Mouse (Mus musculus) R1 (cell line): ENCODE data around the gene Wdr91.

Source experiments
- DNase-seq: peaks from one replicate; pipeline ENCODE4 v3.0.0-alpha.2; 2018; ENCODE audit warnings: low read depth, low spot score

Gene Wdr91

GRCm38 (mm10) chr6:34879101-34879740 is 31.5 kb downstream of the Wdr91 start:
- DNase-seq = peak; percentile 46

- peak; percentile 91 for DNase-seq
These were observed 33.0 kb downstream of the Wdr91 start, which contains the start of gene Cyren for GRCm38 (mm10) chr6:34877509-34878321. Cyren (minus strand) TSS chr6:34878060.

GRCm38 (mm10) chr6:34876835-34877156 is 33.9 kb downstream of the Wdr91 start:
- no peak for DNase-seq

- DNase-seq = no peak
These were observed 34.5 kb downstream of the Wdr91 start for GRCm38 (mm10) chr6:34875966-34876834.

- DNase-seq = no peak
These were observed 35.4 kb downstream of the Wdr91 start for GRCm38 (mm10) chr6:34875268-34875761.

GRCm38 (mm10) chr6:34874101-34874921 is 36.4 kb downstream of the Wdr91 start:
- DNase-seq = no peak

GRCm38 (mm10) chr6:34872871-34873270 is 37.8 kb downstream of the Wdr91 start:
- no peak for DNase-seq

- no peak for DNase-seq
These were observed 38.7 kb downstream of the Wdr91 start for GRCm38 (mm10) chr6:34871929-34872328.

- no peak for DNase-seq
These were observed 40.0 kb downstream of the Wdr91 start for GRCm38 (mm10) chr6:34870724-34871123.

GRCm38 (mm10) chr6:34870136-34870535 is 40.5 kb downstream of the Wdr91 start:
- no peak for DNase-seq

- no peak for DNase-seq
These were observed 41.3 kb downstream of the Wdr91 start for GRCm38 (mm10) chr6:34869225-34869915.

- DNase-seq = no peak
These were observed 42.0 kb downstream of the Wdr91 start for GRCm38 (mm10) chr6:34868507-34869217.

GRCm38 (mm10) chr6:34867995-34868350 is 42.7 kb downstream of the Wdr91 start:
- DNase-seq = no peak

GRCm38 (mm10) chr6:34867301-34867994 is 43.2 kb downstream of the Wdr91 start:
- DNase-seq = no peak

GRCm38 (mm10) chr6:34866786-34867185 is 43.9 kb downstream of the Wdr91 start:
- DNase-seq = peak; percentile 82

- DNase-seq = no peak
These were observed 44.7 kb downstream of the Wdr91 start for GRCm38 (mm10) chr6:34865711-34866593.

- no peak for DNase-seq
These were observed 45.5 kb downstream of the Wdr91 start for GRCm38 (mm10) chr6:34865213-34865612.

- DNase-seq = no peak
These were observed 46.7 kb downstream of the Wdr91 start for GRCm38 (mm10) chr6:34863786-34864514.
